Mouse (Mus musculus): Measurements from ENCODE around the gene Gramd4.
"Not testable (repeated sequence)": the region's sequence is repeated elsewhere in the genome, so short reads cannot be mapped to it uniquely, and the experiment has no call there.

Gramd4 gene

GRCm38 (mm10) chr15:86051152-86051551 is 6.3 kb upstream of the Gramd4 start:
- DNase-seq (ENCODE audit: low spot score in 2 of 2): no peak

- DNase-seq (ENCODE audit: low spot score in 2 of 2): no peak
Observed at GRCm38 (mm10) chr15:86051878-86052478, 5.5 kb upstream of the Gramd4 start.

GRCm38 (mm10) chr15:86053890-86054536 is 3.5 kb upstream of the Gramd4 start:
- peak; percentile 73 to 82 for DNase-seq (ENCODE audit: low spot score in 2 of 2)

- DNase-seq (ENCODE audit: low spot score in 2 of 2): not testable (repeated sequence)
Observed at GRCm38 (mm10) chr15:86054861-86055260, 2.6 kb upstream of the Gramd4 start.

- peak; percentile 65 to 78 for DNase-seq (ENCODE audit: low spot score in 2 of 2)
Observed at GRCm38 (mm10) chr15:86056221-86056760, 1.2 kb upstream of the Gramd4 start.

GRCm38 (mm10) chr15:86057908-86058307 is 413 bp downstream of the Gramd4 start:
- no peak for DNase-seq (ENCODE audit: low spot score in 2 of 2)

- peak; percentile 59 to 72 for DNase-seq (ENCODE audit: low spot score in 2 of 2)
Observed at GRCm38 (mm10) chr15:86058394-86058915, 960 bp downstream of the Gramd4 start.

GRCm38 (mm10) chr15:86058931-86059834 is 1.7 kb downstream of the Gramd4 start:
- no peak for DNase-seq (ENCODE audit: low spot score in 2 of 2)

GRCm38 (mm10) chr15:86059835-86060380 is 2.4 kb downstream of the Gramd4 start:
- no peak for DNase-seq (ENCODE audit: low spot score in 2 of 2)

- no peak for DNase-seq (ENCODE audit: low spot score in 2 of 2)
Observed at GRCm38 (mm10) chr15:86060581-86060980, 3.1 kb downstream of the Gramd4 start.

- DNase-seq (ENCODE audit: low spot score in 2 of 2): no peak
Observed at GRCm38 (mm10) chr15:86061221-86061620, 3.7 kb downstream of the Gramd4 start.

GRCm38 (mm10) chr15:86061848-86062481 is 4.5 kb downstream of the Gramd4 start:
- peak in 1 of 2 experiments; percentile 53 for DNase-seq (ENCODE audit: low spot score in 2 of 2)

- DNase-seq (ENCODE audit: low spot score in 2 of 2): no peak
Observed at GRCm38 (mm10) chr15:86064191-86064849, 6.8 kb downstream of the Gramd4 start.

GRCm38 (mm10) chr15:86064850-86065229 is 7.3 kb downstream of the Gramd4 start:
- DNase-seq (ENCODE audit: low spot score in 2 of 2): no peak

GRCm38 (mm10) chr15:86065367-86065766 is 7.9 kb downstream of the Gramd4 start:
- DNase-seq (ENCODE audit: low spot score in 2 of 2): no peak

- peak; percentile 55 to 69 for DNase-seq (ENCODE audit: low spot score in 2 of 2)
Observed at GRCm38 (mm10) chr15:86066836-86067580, 9.5 kb downstream of the Gramd4 start.

GRCm38 (mm10) chr15:86067581-86067910 is 10.1 kb downstream of the Gramd4 start:
- peak; percentile 89 to 91 for DNase-seq (ENCODE audit: low spot score in 2 of 2)

- DNase-seq (ENCODE audit: low spot score in 2 of 2): no peak
Observed at GRCm38 (mm10) chr15:86067941-86068495, 10.5 kb downstream of the Gramd4 start.

- peak; percentile 69 to 76 for DNase-seq (ENCODE audit: low spot score in 2 of 2)
Observed at GRCm38 (mm10) chr15:86069011-86069791, 11.7 kb downstream of the Gramd4 start.
